ENCODE assay signal across 9 mouse cellular contexts in genomic region chrX:140341656-140342392, GRCm38 (mm10). TPM values are rescaled to one million over a fixed set of nuclear protein-coding genes. Genes with fewer than 3 reads are reported as not detected.
DNase-seq lines count a peak whose midpoint lies in the region; ATAC-seq and TF ChIP-seq lines count a peak whose summit lies in the region.
"Had no signal": no experiment of that assay in that cellular context is flagged by ENCODE, and none has a peak within 500 bp of the region (broad histone marks: within the 10 kb centered on the region; RNA-seq: fewer than 3 reads in every experiment).

Frmpd3 (plus strand) TSS chrX:140342263.

- no peak for ATAC-seq in embryonic facial prominence, embryonic 12.5 days (ENCODE audit: insufficient number of reproducible peaks, insufficient read depth, low FRiP score, low TSS enrichment)
- ATAC-seq in kidney, postnatal 0 days (replicated peaks; ENCODE audit: low FRiP score, low read depth) = peak; percentile 49; the same call in 1 of the 2 replicates
- peak; percentile 96 for ATAC-seq in midbrain, embryonic 13.5 days
- ATAC-seq in CD4-positive, CD25-positive, alpha-beta regulatory T cell, adult 4 months = no peak

- TF ChIP-seq CTCF in E14TG2a.4 (conservative IDR thresholded peaks at IDR 0.05; ENCODE audit: low read length) = no peak
- TF ChIP-seq CTCF in kidney, postnatal 0 days (IDR thresholded peaks at IDR 0.05; ENCODE audit: low read depth) = no peak

- peaks cover 41% of the 10 kb centered on the region for H3K27me3 ChIP-seq in E14TG2a.4 (ENCODE audit: insufficient read depth, low read length)
- peaks cover 43% of the 10 kb centered on the region for H3K27me3 ChIP-seq in embryonic facial prominence, embryonic 12.5 days
- no peaks in the 10 kb centered on the region for H3K27me3 ChIP-seq in kidney, postnatal 0 days (ENCODE audit: insufficient read depth, low read length)
- H3K27me3 ChIP-seq in midbrain, embryonic 13.5 days = peaks cover 58% of the 10 kb centered on the region

- peak within 1 kb of the TSS; percentile 33; the same call in 1 of the 2 replicates for H3K9ac ChIP-seq in embryonic facial prominence, embryonic 12.5 days
- H3K9ac ChIP-seq in kidney, postnatal 0 days (ENCODE audit: low read depth, low read length) = no peak within 1 kb of the TSS
- H3K9ac ChIP-seq in midbrain, embryonic 13.5 days (replicated peaks) = peak within 1 kb of the TSS; percentile 63

- DNase-seq in gastrocnemius, postnatal 10 days = peak; percentile 3
- no peak for DNase-seq in gastrocnemius, postnatal 25 days
- DNase-seq in kidney, postnatal 0 days (ENCODE audit: low spot score) = peak; percentile 10
- no peak for DNase-seq in B cell, adult 2 months

- H3K36me3 ChIP-seq in E14TG2a.4 (ENCODE audit: insufficient read depth, low read length) = no peaks in the 10 kb centered on the region
- no peaks in the 10 kb centered on the region for H3K36me3 ChIP-seq in embryonic facial prominence, embryonic 12.5 days
- no peaks in the 10 kb centered on the region for H3K36me3 ChIP-seq in kidney, postnatal 0 days (ENCODE audit: insufficient read depth, low read length)
- no peaks in the 10 kb centered on the region for H3K36me3 ChIP-seq in midbrain, embryonic 13.5 days

- 26% methylated on average over 22 of the region's 24 CpGs for WGBS in embryonic facial prominence, embryonic 12.5 days
- WGBS in kidney, postnatal 0 days = 31% methylated on average over 23 of the region's 24 CpGs
- 26% methylated on average over 24 of the region's 24 CpGs for WGBS in midbrain, embryonic 13.5 days

- H3K4me1 ChIP-seq in E14TG2a.4 (replicated peaks; ENCODE audit: low read depth, low read length) = peaks cover 10% of the 10 kb centered on the region
- no peaks in the 10 kb centered on the region for H3K4me1 ChIP-seq in embryonic facial prominence, embryonic 12.5 days
- no peaks in the 10 kb centered on the region for H3K4me1 ChIP-seq in kidney, postnatal 0 days (replicated peaks; ENCODE audit: insufficient read depth, low read length)
- H3K4me1 ChIP-seq in midbrain, embryonic 13.5 days (replicated peaks) = 0 out of 2 replicates have a peak, but pooled peaks cover 11% of the 10 kb centered on the region

- H3K4me2 ChIP-seq in embryonic facial prominence, embryonic 12.5 days (replicated peaks) = peak within 1 kb of the TSS; percentile 70
- H3K4me2 ChIP-seq in kidney, postnatal 0 days (ENCODE audit: low read length) = peak within 1 kb of the TSS; percentile 61
- peak within 1 kb of the TSS; percentile 64 for H3K4me2 ChIP-seq in midbrain, embryonic 13.5 days (replicated peaks)

- no peaks in the 10 kb centered on the region for H3K9me3 ChIP-seq in E14TG2a.4 (ENCODE audit: low read length)
- no peaks in the 10 kb centered on the region for H3K9me3 ChIP-seq in embryonic facial prominence, embryonic 12.5 days
- H3K9me3 ChIP-seq in kidney, postnatal 0 days (replicated peaks; ENCODE audit: low read length) = no peaks in the 10 kb centered on the region
- no peaks in the 10 kb centered on the region for H3K9me3 ChIP-seq in midbrain, embryonic 13.5 days

- no peak within 1 kb of the TSS for H3K27ac ChIP-seq in embryonic facial prominence, embryonic 12.5 days
- no peak within 1 kb of the TSS for H3K27ac ChIP-seq in kidney, postnatal 0 days
- peak within 1 kb of the TSS; percentile 64 for H3K27ac ChIP-seq in midbrain, embryonic 13.5 days

- H3K4me3 ChIP-seq in E14TG2a.4 (replicated peaks; ENCODE audit: low read length) = peak within 1 kb of the TSS; percentile 54
- H3K4me3 ChIP-seq in embryonic facial prominence, embryonic 12.5 days = peak within 1 kb of the TSS; percentile 35
- H3K4me3 ChIP-seq in kidney, postnatal 0 days (replicated peaks; ENCODE audit: low read depth, low read length) = peak within 1 kb of the TSS; percentile 26
- H3K4me3 ChIP-seq in midbrain, embryonic 13.5 days (replicated peaks) = peak within 1 kb of the TSS; percentile 40

RNA-seq across cellular contexts. Expression of gene Frmpd3, which starts in this region (rescaled TPM):
- under 1 TPM; 0.12 to 0.16 TPM for total RNA-seq in gastrocnemius, postnatal 10 days (2021)
- not detected for total RNA-seq in gastrocnemius, postnatal 25 days (2021)
- polyA plus RNA-seq in embryonic facial prominence, embryonic 12.5 days (2016; fragmentation: Nextera tagmentation; extraction: Ambion mirVana) = 0.52 and 0.88 TPM in 2 replicates
- 0.03 and 0.31 TPM in 2 replicates for polyA plus RNA-seq in kidney, postnatal 0 days (2015; fragmentation: Nextera tagmentation; extraction: Ambion mirVana)
- 2.8 and 3.8 TPM in 2 replicates for polyA plus RNA-seq in midbrain, embryonic 13.5 days (2015; fragmentation: Nextera tagmentation; extraction: Ambion mirVana)
- polyA plus RNA-seq in CD4-positive, CD25-positive, alpha-beta regulatory T cell, adult 4 months (2017; shearing (Covaris generic)) = under 1 TPM in 1 of 2 experiments, not detected in 1; 0.09 TPM
- total RNA-seq: MEL had no signal

Comparison
In these comparisons a context has a peak if more than half of its experiments do, and no peak if none do; other contexts are left out.
1. Peak in DNase-seq in gastrocnemius, postnatal 10 days; RNA of the gene not detected or under 1 TPM.
2. Peak in DNase-seq, ATAC-seq, H3K4me3 ChIP-seq and H3K4me2 ChIP-seq in kidney, postnatal 0 days; RNA of the gene not detected or under 1 TPM.